Mouse (Mus musculus) stomach, postnatal 0 days (tissue): ENCODE measurements around the gene Iqcf5.

ENCODE experiments used
- CTCF ChIP-seq: IDR thresholded peaks from 2 replicates; pipeline ENCODE4 v1.5.1; 2016; ENCODE audit warnings: antibody characterized with exemption, low read depth, mild to moderate bottlenecking, moderate library complexity
- EP300 ChIP-seq: optimal IDR thresholded peaks from 2 replicates; pipeline ENCODE3; 2016; ENCODE audit warnings: antibody characterized with exemption

- TF ChIP-seq CTCF: peak; percentile 86
- TF ChIP-seq EP300: no peak
These were observed 17.5 kb downstream of the Iqcf5 start for GRCm38 (mm10) chr9:106531833-106532232.
